Mouse (Mus musculus): Measurements from ENCODE around the gene Mdfic.

DNA sequence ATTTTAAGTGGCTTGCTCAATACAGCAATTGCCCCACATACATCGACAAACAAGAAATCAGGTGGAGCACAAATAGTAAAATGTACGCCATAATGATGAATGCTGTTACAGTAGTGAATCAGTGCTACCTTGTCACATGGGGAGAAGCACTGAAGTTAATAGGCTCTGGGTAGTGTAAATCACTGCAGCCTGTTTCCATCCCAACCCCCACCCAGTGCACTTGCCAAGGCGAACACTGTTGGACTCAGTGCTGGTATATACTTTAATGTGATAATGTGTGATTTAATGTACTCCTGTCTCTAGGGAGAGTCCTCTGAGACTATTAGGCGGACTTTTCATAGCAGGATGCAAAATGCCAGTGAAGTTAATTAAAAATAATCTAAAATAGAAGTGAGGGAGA is 3.8 kb downstream of the Mdfic start:
- no peak for TF ChIP-seq CTCF (IDR thresholded peaks at IDR 0.05; ENCODE audit: insufficient read depth, low read depth, low read length)
- TF ChIP-seq POLR2A (IDR thresholded peaks at IDR 0.05; ENCODE audit: insufficient read depth, low read depth, low read length) = no peak

Data from olfactory bulb, adult 2 months (tissue).